ENCODE assay signal across 29 mouse cellular contexts in genomic region chr9:71185285-71185684, GRCm38 (mm10). TPM values are rescaled to one million over a fixed set of nuclear protein-coding genes. Genes with fewer than 3 reads are reported as not detected.
"Had no signal": no experiment of that assay in that cellular context is flagged by ENCODE, and none has a peak within 500 bp of the region (broad histone marks: within the 10 kb centered on the region; RNA-seq: fewer than 3 reads in every experiment).

No protein-coding gene starts in this region.

- H3K4me1 ChIP-seq: embryonic facial prominence, embryonic 10.5 days; embryonic facial prominence, embryonic 12.5 days; embryonic facial prominence, embryonic 13.5 days; forebrain, embryonic 12.5 days; forebrain, embryonic 13.5 days; forebrain, embryonic 15.5 days had no signal

- H3K4me3 ChIP-seq: embryonic facial prominence, embryonic 10.5 days; embryonic facial prominence, embryonic 12.5 days; embryonic facial prominence, embryonic 13.5 days; embryonic facial prominence, embryonic 15.5 days; erythroblast, embryonic 14.5 days; forebrain, embryonic 10.5 days; forebrain, embryonic 12.5 days; forebrain, embryonic 13.5 days; forebrain, embryonic 15.5 days; gastrocnemius, adult 2 months; heart, adult 2 months had no signal

- ATAC-seq: forebrain, embryonic 13.5 days; forebrain, embryonic 14.5 days; forebrain, embryonic 15.5 days; forebrain, embryonic 16.5 days; forebrain, postnatal 0 days had no signal

- H3K4me2 ChIP-seq: embryonic facial prominence, embryonic 12.5 days; embryonic facial prominence, embryonic 13.5 days; embryonic facial prominence, embryonic 15.5 days; forebrain, embryonic 12.5 days; forebrain, embryonic 13.5 days; forebrain, embryonic 15.5 days had no signal

- H3K9ac ChIP-seq: embryonic facial prominence, embryonic 12.5 days; embryonic facial prominence, embryonic 13.5 days; embryonic facial prominence, embryonic 15.5 days; forebrain, embryonic 12.5 days; forebrain, embryonic 13.5 days; forebrain, embryonic 15.5 days; forebrain, postnatal 0 days had no signal

- H3K36me3 ChIP-seq: embryonic facial prominence, embryonic 10.5 days; embryonic facial prominence, embryonic 12.5 days; embryonic facial prominence, embryonic 13.5 days; embryonic facial prominence, embryonic 15.5 days; forebrain, embryonic 10.5 days; forebrain, embryonic 12.5 days; forebrain, embryonic 15.5 days had no signal

- H3K9me3 ChIP-seq: embryonic facial prominence, embryonic 10.5 days; embryonic facial prominence, embryonic 12.5 days; embryonic facial prominence, embryonic 13.5 days; embryonic facial prominence, embryonic 15.5 days; forebrain, embryonic 10.5 days; forebrain, embryonic 12.5 days; forebrain, embryonic 13.5 days; forebrain, embryonic 15.5 days had no signal

- H3K27me3 ChIP-seq: embryonic facial prominence, embryonic 12.5 days; embryonic facial prominence, embryonic 13.5 days; embryonic facial prominence, embryonic 15.5 days; forebrain, embryonic 12.5 days; forebrain, embryonic 13.5 days; forebrain, embryonic 15.5 days had no signal

- DNase-seq: cerebellum, adult 9-10 months; cerebellum, adult 9-11 months; cerebellum, postnatal 10 days; cerebellum, postnatal 14 days; cerebellum, postnatal 25 days; cerebellum, postnatal 36 days; embryo, embryonic 11 days; forebrain, postnatal 0 days; gastrocnemius, adult 2 months; gastrocnemius, postnatal 10 days; gastrocnemius, postnatal 14 days; gastrocnemius, postnatal 25 days; gastrocnemius, postnatal 36 days; heart, adult 11 months; heart, adult 18-20 months; heart, adult 2 months had no signal

- H3K27ac ChIP-seq: embryonic facial prominence, embryonic 10.5 days; embryonic facial prominence, embryonic 12.5 days; embryonic facial prominence, embryonic 13.5 days; embryonic facial prominence, embryonic 15.5 days; forebrain, embryonic 10.5 days; forebrain, embryonic 12.5 days; forebrain, embryonic 13.5 days; forebrain, embryonic 15.5 days; gastrocnemius, adult 2 months; heart, adult 2 months had no signal

RNA-seq across cellular contexts. Expression of gene Aqp9, which starts 16.8 kb away (rescaled TPM):
- total RNA-seq: gastrocnemius, adult 2 months had no signal
- polyA plus RNA-seq: embryonic facial prominence, embryonic 10.5 days; embryonic facial prominence, embryonic 12.5 days; forebrain, embryonic 10.5 days had no signal

RNA-seq across cellular contexts. Expression of gene Aldh1a2, which starts 30.3 kb away (rescaled TPM):
- total RNA-seq: common myeloid progenitor, adult 5-6 weeks; granulocyte monocyte progenitor cell, adult 5-6 weeks had no signal
- polyA plus RNA-seq: erythroblast, embryonic 14.5 days had no signal
